Mouse (Mus musculus): ENCODE data around the gene Homer1. TPM values are rescaled to one million over a fixed set of nuclear protein-coding genes. Genes with fewer than 3 reads are reported as not detected.

Homer1 gene
- polyA plus RNA-seq, 1 experiment from 2014 or later: 3.5 TPM

DNA sequence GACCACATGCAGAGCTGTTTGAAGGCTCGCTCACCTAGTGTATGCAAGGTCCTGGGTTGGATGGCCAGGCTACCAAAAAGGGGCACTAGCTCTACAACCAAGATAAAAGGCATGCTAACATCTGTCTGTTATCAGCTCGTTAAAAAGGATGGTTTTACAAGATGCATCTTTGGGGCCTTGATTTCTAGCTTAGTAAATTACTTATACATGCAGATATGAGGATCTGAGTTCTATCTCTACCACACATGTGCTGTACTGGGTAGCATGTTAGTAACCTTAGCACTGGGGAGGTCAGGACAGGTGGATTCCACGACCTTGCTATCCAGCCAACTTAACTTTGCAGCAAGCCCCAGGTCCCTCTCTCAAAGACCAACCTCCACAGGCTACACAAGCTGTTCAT is 46.4 kb downstream of the Homer1 start:
- H3K4me1 ChIP-seq (replicated peaks; ENCODE audit: control insufficient read depth, insufficient read depth, low read length): 0 out of 2 replicates have a peak, but pooled peaks cover 3% of the 10 kb centered on the region
- no peak for TF ChIP-seq CTCF (IDR thresholded peaks at IDR 0.05; ENCODE audit: low read depth)
- no peaks in the 10 kb centered on the region for H3K36me3 ChIP-seq (ENCODE audit: control insufficient read depth, insufficient read depth)
- 84% methylated on average over 3 of the region's 3 CpGs for WGBS
- no peak overlapping the region for H3K4me3 ChIP-seq (ENCODE audit: low read depth, low read length)
- H3K27ac ChIP-seq (ENCODE audit: low read depth, low read length): no peak overlapping the region
- no peak overlapping the region for H3K4me2 ChIP-seq (replicated peaks; ENCODE audit: low read depth)
- no peaks in the 10 kb centered on the region for H3K9me3 ChIP-seq (ENCODE audit: control insufficient read depth)
- H3K27me3 ChIP-seq (replicated peaks; ENCODE audit: control insufficient read depth, insufficient read depth, low read length): no peaks in the 10 kb centered on the region
- no peak for ATAC-seq
- no peak overlapping the region for H3K9ac ChIP-seq (ENCODE audit: low read depth, low read length)

DNA sequence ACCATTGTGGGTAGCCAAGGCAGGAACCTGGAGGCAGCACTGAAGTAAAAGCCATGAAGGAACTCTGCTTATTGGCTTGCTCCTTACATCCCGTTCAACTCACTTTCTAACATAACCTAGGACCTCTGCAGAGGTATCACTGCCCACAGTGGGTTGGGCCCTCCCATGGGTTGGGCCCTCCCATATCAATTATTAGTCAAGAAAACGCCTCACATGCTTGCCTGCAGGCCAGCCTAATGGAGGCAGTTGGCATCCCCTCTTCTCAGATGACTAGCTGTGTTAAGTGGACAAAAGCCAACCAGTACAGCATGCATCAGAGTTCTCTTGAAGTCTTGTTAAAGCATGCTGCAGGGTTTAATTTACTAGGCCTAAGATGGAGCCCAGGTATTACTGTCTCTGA is 52.6 kb downstream of the Homer1 start:
- H3K27ac ChIP-seq (ENCODE audit: low read depth, low read length): no peak overlapping the region
- 60% methylated on average over 2 of the region's 2 CpGs for WGBS
- ATAC-seq: no peak

DNA sequence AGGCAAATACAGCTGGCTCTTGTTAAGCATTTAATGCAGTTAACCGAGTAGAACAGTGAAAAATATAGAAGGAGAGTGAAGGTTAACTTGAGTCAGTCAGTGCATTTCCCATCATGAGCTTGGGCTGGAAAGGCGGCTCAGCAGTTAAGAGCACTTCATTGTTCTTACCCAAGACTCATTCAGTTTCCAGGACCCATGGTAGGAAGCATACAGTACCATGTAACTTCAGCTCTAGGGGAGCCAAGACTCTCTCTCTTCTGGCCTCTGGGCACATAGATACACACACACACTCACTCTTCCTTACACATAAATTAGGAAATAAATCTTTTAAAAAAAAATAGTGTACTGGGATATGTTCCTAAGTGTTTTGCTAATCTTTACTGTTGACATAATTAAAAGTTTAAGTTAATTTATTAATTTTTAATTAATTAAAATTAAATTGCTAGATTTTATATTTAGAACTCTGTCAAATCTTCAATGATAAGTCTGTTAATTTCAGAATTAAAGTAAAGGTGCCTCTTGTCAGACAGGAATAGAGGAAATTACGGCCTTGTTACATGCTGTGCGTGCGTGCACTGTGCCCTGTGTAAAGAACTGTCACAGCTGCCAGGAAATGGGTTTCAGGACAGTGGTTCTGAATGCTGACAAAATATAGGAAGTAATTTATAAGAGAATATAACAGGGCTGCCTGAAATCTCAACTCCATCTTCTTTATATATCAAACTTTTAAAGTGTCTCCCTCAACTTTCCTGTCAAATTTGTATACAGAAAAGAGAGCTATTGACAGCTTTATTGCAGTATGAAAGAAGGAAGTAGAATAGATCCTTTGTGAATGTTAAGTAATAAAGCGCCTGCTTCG is 55.2 kb downstream of the Homer1 start:
- Histone ChIP-seq H3K4me3 (ENCODE audit: low read depth, low read length) (no peak overlapping the region), H3K9me3 (ENCODE audit: control insufficient read depth) (no peaks in the 10 kb centered on the region), H3K36me3 (ENCODE audit: control insufficient read depth, insufficient read depth) (no peaks in the 10 kb centered on the region), H3K4me2 (replicated peaks; ENCODE audit: low read depth) (no peak overlapping the region), H3K9ac (ENCODE audit: low read depth, low read length) (no peak overlapping the region), H3K27me3 (replicated peaks; ENCODE audit: control insufficient read depth, insufficient read depth, low read length) (no peaks in the 10 kb centered on the region), H3K27ac (ENCODE audit: low read depth, low read length) (no peak overlapping the region), H3K4me1 (replicated peaks; ENCODE audit: control insufficient read depth, insufficient read depth, low read length) (no peaks in the 10 kb centered on the region)
- 60% methylated on average over 7 of the region's 7 CpGs for WGBS
- ATAC-seq: no peak
- no peak for TF ChIP-seq CTCF (IDR thresholded peaks at IDR 0.05; ENCODE audit: low read depth)

More for the DNA sequence above, 52.6 kb downstream of the Homer1 start:
- Histone ChIP-seq H3K9me3 (ENCODE audit: control insufficient read depth) (no peaks in the 10 kb centered on the region), H3K4me3 (ENCODE audit: low read depth, low read length) (no peak overlapping the region), H3K36me3 (ENCODE audit: control insufficient read depth, insufficient read depth) (no peaks in the 10 kb centered on the region), H3K9ac (ENCODE audit: low read depth, low read length) (no peak overlapping the region), H3K27me3 (replicated peaks; ENCODE audit: control insufficient read depth, insufficient read depth, low read length) (no peaks in the 10 kb centered on the region), H3K4me2 (replicated peaks; ENCODE audit: low read depth) (no peak overlapping the region), H3K4me1 (replicated peaks; ENCODE audit: control insufficient read depth, insufficient read depth, low read length) (no peaks in the 10 kb centered on the region)
- no peak for TF ChIP-seq CTCF (IDR thresholded peaks at IDR 0.05; ENCODE audit: low read depth)

DNA sequence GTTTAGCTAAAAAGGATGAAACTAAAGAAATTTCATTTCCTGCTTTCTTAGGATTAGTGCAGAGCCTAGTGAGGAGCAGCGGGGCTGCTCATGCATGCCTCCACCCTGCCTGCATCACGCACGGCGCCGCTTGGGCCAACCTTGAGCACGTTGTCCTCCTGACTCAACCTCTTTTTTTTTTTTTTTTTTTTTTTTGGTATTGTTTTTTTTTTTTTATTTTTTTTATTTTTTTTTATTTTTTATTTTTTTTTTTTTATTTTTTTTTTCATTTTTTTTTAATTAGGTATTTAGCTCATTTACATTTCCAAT is 55.8 kb downstream of the Homer1 start:
- no peak for ATAC-seq
- H3K9ac ChIP-seq (ENCODE audit: low read depth, low read length): no peak overlapping the region
- TF ChIP-seq CTCF (IDR thresholded peaks at IDR 0.05; ENCODE audit: low read depth): no peak

DNA sequence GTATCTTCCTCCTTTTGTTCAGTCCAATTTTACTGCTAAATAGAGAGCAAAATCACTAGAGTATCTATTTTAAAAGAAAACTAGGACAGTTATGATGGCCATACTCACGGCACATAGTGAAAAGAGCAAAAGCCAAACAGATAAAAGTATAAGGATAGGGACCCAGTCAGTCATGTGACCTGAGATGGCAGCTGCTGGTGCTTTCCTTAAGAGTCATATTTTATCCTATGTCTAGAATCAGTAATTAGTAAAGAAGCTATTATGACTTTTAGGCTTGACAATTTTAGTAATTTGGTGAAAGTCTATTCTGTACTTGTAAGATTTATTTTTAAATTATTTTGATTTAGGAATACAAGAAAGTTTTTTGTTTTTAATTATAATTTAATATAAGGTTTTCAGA is 59.1 kb downstream of the Homer1 start:
- Histone ChIP-seq H3K4me1 (replicated peaks; ENCODE audit: control insufficient read depth, insufficient read depth, low read length) (no peaks in the 10 kb centered on the region), H3K4me3 (ENCODE audit: low read depth, low read length) (no peak overlapping the region), H3K4me2 (replicated peaks; ENCODE audit: low read depth) (no peak overlapping the region), H3K27me3 (replicated peaks; ENCODE audit: control insufficient read depth, insufficient read depth, low read length) (no peaks in the 10 kb centered on the region), H3K9ac (ENCODE audit: low read depth, low read length) (no peak overlapping the region), H3K27ac (ENCODE audit: low read depth, low read length) (no peak overlapping the region), H3K9me3 (ENCODE audit: control insufficient read depth) (no peaks in the 10 kb centered on the region), H3K36me3 (ENCODE audit: control insufficient read depth, insufficient read depth) (no peaks in the 10 kb centered on the region)
- no peak for ATAC-seq
- WGBS: 66% methylated on average over 1 of the region's 1 CpGs
- no peak for TF ChIP-seq CTCF (IDR thresholded peaks at IDR 0.05; ENCODE audit: low read depth)

More for the DNA sequence above, 55.8 kb downstream of the Homer1 start:
- Histone ChIP-seq H3K4me2 (replicated peaks; ENCODE audit: low read depth) (no peak overlapping the region), H3K4me3 (ENCODE audit: low read depth, low read length) (no peak overlapping the region), H3K9me3 (ENCODE audit: control insufficient read depth) (no peaks in the 10 kb centered on the region), H3K27me3 (replicated peaks; ENCODE audit: control insufficient read depth, insufficient read depth, low read length) (no peaks in the 10 kb centered on the region), H3K36me3 (ENCODE audit: control insufficient read depth, insufficient read depth) (no peaks in the 10 kb centered on the region), H3K27ac (ENCODE audit: low read depth, low read length) (no peak overlapping the region), H3K4me1 (replicated peaks; ENCODE audit: control insufficient read depth, insufficient read depth, low read length) (no peaks in the 10 kb centered on the region)
- WGBS: 71% methylated on average over 6 of the region's 6 CpGs

DNA sequence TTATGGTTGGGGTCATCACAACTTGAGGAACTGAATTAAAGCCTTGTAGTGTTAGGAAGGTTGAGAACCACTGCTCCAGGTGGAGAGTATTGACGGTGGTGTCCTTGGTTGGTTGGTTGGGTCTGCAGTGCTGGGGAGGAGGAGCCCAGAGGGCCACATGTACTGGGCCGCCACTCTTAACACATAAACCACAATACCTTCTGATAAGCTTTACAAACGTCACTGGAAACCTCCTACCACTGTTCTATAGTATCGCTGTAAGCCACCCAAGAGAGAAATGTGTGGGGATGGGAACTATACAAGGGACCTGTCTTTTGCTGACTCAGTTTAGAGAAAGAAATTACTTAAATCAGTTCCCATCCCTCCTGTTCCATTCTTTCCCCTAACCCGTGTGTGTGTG is 68.1 kb downstream of the Homer1 start:
- no peaks in the 10 kb centered on the region for H3K9me3 ChIP-seq (ENCODE audit: control insufficient read depth)
- no peak overlapping the region for H3K9ac ChIP-seq (ENCODE audit: low read depth, low read length)
- no peak for TF ChIP-seq CTCF (IDR thresholded peaks at IDR 0.05; ENCODE audit: low read depth)
- H3K27ac ChIP-seq (ENCODE audit: low read depth, low read length): no peak overlapping the region
- no peaks in the 10 kb centered on the region for H3K4me1 ChIP-seq (replicated peaks; ENCODE audit: control insufficient read depth, insufficient read depth, low read length)
- no peak overlapping the region for H3K4me3 ChIP-seq (ENCODE audit: low read depth, low read length)
- no peak for ATAC-seq
- no peaks in the 10 kb centered on the region for H3K27me3 ChIP-seq (replicated peaks; ENCODE audit: control insufficient read depth, insufficient read depth, low read length)
- no peaks in the 10 kb centered on the region for H3K36me3 ChIP-seq (ENCODE audit: control insufficient read depth, insufficient read depth)
- 83% methylated on average over 5 of the region's 5 CpGs for WGBS
- no peak overlapping the region for H3K4me2 ChIP-seq (replicated peaks; ENCODE audit: low read depth)
